Mouse (Mus musculus) cortical plate, adult 2 months (tissue): ENCODE data around the gene Ntmt1. TPM values are rescaled to one million over a fixed set of nuclear protein-coding genes. Genes with fewer than 3 reads are reported as not detected.
A peak's percentile ranks its signal among the peaks of the same experiment; 100 is the strongest.

Source experiments
- H3K27ac ChIP-seq: fragments of 200-500 bp; 2 replicates; pipeline ENCODE4 v1.5.1; 2012; ENCODE audit warnings: low read length, control low read depth, inconsistent platforms; ENCODE audit not compliant: insufficient read depth
- H3K4me1 ChIP-seq: fragments of 200-500 bp; 2 replicates; pipeline ENCODE4 v1.6.1; 2011; ENCODE audit warnings: low read length; ENCODE audit not compliant: control insufficient read depth, insufficient read depth
- H3K4me3 ChIP-seq: fragments of 200-500 bp; 2 replicates; pipeline ENCODE4 v1.5.1; 2011; ENCODE audit warnings: mild to moderate bottlenecking, low read length, control low read depth; ENCODE audit not compliant: insufficient read depth
- CTCF ChIP-seq: fragments of 200-500 bp; IDR thresholded peaks from 2 replicates; pipeline ENCODE4 v1.5.1; 2011; ENCODE audit warnings: mild to moderate bottlenecking, control low read depth, low read length; ENCODE audit not compliant: insufficient read depth; ENCODE audit errors: extremely low read depth
- POLR2A ChIP-seq: fragments of 200-500 bp; IDR thresholded peaks from 2 replicates; pipeline ENCODE4 v1.6.1; 2011; ENCODE audit warnings: mild to moderate bottlenecking, low read length, control low read depth; ENCODE audit not compliant: insufficient read depth; ENCODE audit errors: extremely low read depth
- polyA plus RNA-seq: library from polyadenylated mRNA; depleted of rRNA; stranded (reverse); fragments of >200 nt; gene quantifications from 2 replicates; pipeline ENCODE4 v1.2.3, GENCODE M21; 2012

Ntmt1 gene
- polyA plus RNA-seq, 1 experiment, result 47.1 TPM

DNA sequence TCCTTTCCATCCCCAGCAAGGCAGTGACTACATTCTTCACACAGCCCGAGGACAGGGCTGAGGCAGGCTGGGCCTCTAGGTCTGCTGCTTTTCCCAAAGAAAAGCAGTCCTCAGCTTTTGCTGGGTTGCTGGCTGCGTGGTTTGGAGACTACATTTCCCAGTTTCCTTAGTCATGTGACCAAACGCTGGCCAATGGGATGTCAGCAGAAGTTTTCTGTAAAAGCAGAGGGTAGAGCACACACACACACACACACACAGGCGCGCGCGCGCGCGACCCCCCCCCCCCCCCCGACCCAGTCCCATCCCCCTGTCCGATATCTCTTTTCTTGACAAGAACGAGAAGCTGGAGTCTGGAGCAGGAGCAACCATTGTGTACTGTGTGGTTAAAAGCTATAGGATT lies 24.3 kb upstream of the Ntmt1 start:
- H3K4me1 ChIP-seq, result no peaks in the 10 kb centered on the region
- no peak overlapping the region for H3K4me3 ChIP-seq
- no peak for TF ChIP-seq CTCF
- 0 out of 2 replicates have a peak, but pooled peaks have one; percentile 30 for TF ChIP-seq POLR2A
- no peak overlapping the region for H3K27ac ChIP-seq

DNA sequence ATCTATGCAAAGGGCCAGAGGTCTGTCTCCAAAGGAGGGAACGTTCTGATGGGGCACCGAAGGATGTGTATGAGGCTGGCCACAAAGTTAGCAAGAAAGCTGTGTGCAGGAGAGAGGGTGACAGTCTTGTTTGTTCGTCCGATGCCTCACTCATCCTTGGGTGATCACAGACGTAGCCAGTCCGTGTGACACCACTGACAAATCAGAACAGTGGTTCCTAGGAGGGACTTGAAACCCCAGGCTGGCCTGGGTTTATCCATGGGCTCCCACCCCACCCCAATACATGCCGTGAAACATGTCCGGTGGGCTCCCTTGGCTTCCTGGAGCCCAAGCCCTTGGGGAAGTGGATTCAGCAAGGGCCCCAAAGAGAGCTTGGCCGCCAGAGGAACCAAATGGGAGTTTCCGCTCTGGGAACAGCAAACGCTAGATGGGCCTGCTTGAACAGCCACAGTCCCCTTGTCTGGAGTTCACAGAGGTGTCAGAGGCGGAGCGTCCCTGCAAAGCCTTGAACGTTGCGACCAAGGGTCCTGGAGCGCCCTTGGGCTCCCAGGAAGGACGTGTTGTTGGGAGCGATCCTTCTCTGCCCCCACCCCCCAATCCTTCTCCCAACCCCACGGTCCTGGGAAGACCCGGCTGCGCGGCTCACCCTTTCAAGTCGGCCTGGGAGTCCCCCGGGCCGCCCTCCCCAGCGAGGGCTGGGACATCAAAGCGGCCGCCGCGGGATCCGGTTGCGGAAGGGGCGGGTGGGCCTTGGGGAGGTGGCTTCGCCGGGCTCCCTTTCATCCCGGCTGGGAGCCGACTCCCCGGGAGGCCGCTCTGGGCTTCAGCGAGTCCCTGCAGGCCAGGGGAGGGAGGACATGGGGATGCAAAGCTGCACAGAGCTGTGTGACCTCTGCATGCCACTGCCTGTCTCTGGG lies 23.3 kb upstream of the Ntmt1 start:
- no peaks in the 10 kb centered on the region for H3K4me1 ChIP-seq
- 0 out of 2 replicates have a peak overlapping the region, but pooled peaks have one; percentile 51 for H3K27ac ChIP-seq
- no peak for TF ChIP-seq POLR2A
- TF ChIP-seq CTCF, result no peak
- no peak overlapping the region for H3K4me3 ChIP-seq

- no peak overlapping the region for H3K27ac ChIP-seq
- no peak for TF ChIP-seq CTCF
- TF ChIP-seq POLR2A, result no peak
Observed at GRCm38 (mm10) chr2:30787466-30787865, 20.2 kb upstream of the Ntmt1 start.

GRCm38 (mm10) chr2:30792061-30792460 lies 15.6 kb upstream of the Ntmt1 start:
- Histone ChIP-seq H3K4me3 (no peak overlapping the region), H3K27ac (no peak overlapping the region), H3K4me1 (no peaks in the 10 kb centered on the region)
- no peak for TF ChIP-seq POLR2A
- no peak for TF ChIP-seq CTCF

More at GRCm38 (mm10) chr2:30787466-30787865, 20.2 kb upstream of the Ntmt1 start:
- H3K4me3 ChIP-seq, result no peak overlapping the region
- H3K4me1 ChIP-seq, result no peaks in the 10 kb centered on the region

DNA sequence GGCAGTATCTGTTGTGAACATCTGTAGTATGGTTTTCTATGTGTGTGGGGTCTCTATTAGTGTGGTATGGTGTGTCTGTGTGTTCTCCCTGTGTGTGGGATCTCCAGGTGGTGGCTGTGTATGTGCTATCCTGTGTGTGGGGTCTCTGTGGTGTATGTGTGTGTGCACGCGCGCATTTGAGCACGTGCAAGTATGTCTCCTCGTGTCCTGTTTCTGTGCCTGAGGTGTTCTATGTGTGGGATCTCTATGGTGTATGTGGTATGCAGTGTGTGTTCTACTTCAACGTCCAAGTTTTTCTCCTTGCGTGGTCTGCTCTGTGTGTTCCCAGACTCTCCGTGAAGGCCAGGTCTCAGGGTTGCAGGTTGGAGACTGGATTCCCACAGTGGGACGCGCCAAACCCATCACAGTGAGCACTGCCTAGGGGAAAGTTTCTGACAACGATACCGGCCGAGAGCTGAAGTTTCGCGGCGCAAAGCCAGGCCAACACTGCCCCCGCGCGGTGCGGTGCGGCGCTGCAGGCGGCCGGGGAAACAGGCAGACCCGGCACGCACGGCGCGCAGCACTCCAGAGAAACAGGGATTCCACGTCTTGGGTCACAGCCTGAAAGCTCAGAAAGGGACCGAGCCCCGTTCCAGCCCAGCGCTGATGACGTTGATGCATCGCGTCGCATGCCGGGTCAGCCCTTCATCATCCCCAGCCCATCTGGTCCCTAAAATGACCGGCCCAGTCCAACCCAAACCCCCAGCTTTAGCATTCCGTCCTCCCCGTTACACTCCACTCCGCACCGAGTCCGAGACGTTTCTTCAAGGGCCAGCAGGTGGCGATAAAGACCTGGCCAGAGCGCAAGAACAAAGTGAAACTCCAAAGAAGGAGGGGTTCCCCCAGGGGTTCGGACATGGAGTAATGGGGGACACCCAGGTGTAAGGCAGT lies 13.2 kb upstream of the Ntmt1 start:
- no peak for TF ChIP-seq POLR2A
- peak; percentile 89 for TF ChIP-seq CTCF
- Histone ChIP-seq H3K4me3 (peak overlapping the region; percentile 37), H3K4me1 (no peaks in the 10 kb centered on the region; the same call in 1 of the 2 replicates), H3K27ac (peak overlapping the region; percentile 30; the same call in 1 of the 2 replicates)

GRCm38 (mm10) chr2:30795271-30795888 lies 12.2 kb upstream of the Ntmt1 start:
- H3K27ac ChIP-seq, result no peak overlapping the region
- H3K4me1 ChIP-seq, result no peaks in the 10 kb centered on the region; the same call in 1 of the 2 replicates
- TF ChIP-seq CTCF (no peak), POLR2A (no peak)
- no peak overlapping the region for H3K4me3 ChIP-seq

- no peak for TF ChIP-seq CTCF
- no peak for TF ChIP-seq POLR2A
- Histone ChIP-seq H3K27ac (no peak overlapping the region), H3K4me3 (no peak overlapping the region), H3K4me1 (no peaks in the 10 kb centered on the region; the same call in 1 of the 2 replicates)
Observed at GRCm38 (mm10) chr2:30795889-30796275, 11.7 kb upstream of the Ntmt1 start.

- TF ChIP-seq CTCF (no peak), POLR2A (peak; percentile 71)
Observed at GRCm38 (mm10) chr2:30796382-30796781, 11.2 kb upstream of the Ntmt1 start.

DNA sequence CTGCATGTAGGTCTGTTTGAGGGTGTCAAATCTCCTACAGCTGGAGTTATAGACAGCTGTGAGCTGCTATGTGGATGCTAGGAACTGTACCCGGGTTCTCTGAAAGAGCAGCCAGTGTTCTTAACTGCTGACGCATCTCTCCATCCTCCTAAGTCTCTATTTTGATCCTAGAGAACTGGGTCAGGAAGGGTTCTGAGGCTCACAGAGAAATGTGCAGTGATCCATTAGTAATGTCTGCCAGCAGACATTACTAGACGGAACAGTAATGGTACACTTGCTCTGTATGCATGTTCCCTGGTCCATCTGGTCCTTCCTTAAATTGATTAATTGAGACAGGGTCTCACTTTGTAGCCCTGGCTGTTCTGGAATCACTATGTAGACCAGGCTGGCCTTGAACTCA lies 8.2 kb upstream of the Ntmt1 start:
- no peak overlapping the region for H3K27ac ChIP-seq
- no peaks in the 10 kb centered on the region; the same call in 1 of the 2 replicates for H3K4me1 ChIP-seq
- no peak for TF ChIP-seq CTCF
- no peak for TF ChIP-seq POLR2A
- H3K4me3 ChIP-seq, result no peak overlapping the region

More at GRCm38 (mm10) chr2:30796382-30796781, 11.2 kb upstream of the Ntmt1 start:
- no peaks in the 10 kb centered on the region; the same call in 1 of the 2 replicates for H3K4me1 ChIP-seq
- H3K27ac ChIP-seq, result no peak overlapping the region
- no peak overlapping the region for H3K4me3 ChIP-seq
